Mouse (Mus musculus) kidney, adult 2 months (tissue): Measurements from ENCODE around the gene Pgam5.

Experiments used
- CTCF ChIP-seq: fragments of 200-500 bp; conservative IDR thresholded peaks from 2 replicates; pipeline ENCODE4 v1.5.1; 2011; ENCODE audit warnings: low read depth, mild to moderate bottlenecking, control low read depth, low read length, moderate library complexity, mixed read lengths; ENCODE audit not compliant: insufficient read depth, insufficient read length
- POLR2A ChIP-seq: fragments of 200-500 bp; IDR thresholded peaks from one replicate; pipeline ENCODE4 v1.6.1; 2011; ENCODE audit warnings: low read depth, low read length, control low read depth

- no peak for TF ChIP-seq POLR2A
- TF ChIP-seq CTCF = no peak
These were observed 52.9 kb downstream of the Pgam5 start for GRCm38 (mm10) chr5:110216780-110217179.
